Mouse (Mus musculus): ENCODE data around the gene Me3.

Gene Me3

DNA sequence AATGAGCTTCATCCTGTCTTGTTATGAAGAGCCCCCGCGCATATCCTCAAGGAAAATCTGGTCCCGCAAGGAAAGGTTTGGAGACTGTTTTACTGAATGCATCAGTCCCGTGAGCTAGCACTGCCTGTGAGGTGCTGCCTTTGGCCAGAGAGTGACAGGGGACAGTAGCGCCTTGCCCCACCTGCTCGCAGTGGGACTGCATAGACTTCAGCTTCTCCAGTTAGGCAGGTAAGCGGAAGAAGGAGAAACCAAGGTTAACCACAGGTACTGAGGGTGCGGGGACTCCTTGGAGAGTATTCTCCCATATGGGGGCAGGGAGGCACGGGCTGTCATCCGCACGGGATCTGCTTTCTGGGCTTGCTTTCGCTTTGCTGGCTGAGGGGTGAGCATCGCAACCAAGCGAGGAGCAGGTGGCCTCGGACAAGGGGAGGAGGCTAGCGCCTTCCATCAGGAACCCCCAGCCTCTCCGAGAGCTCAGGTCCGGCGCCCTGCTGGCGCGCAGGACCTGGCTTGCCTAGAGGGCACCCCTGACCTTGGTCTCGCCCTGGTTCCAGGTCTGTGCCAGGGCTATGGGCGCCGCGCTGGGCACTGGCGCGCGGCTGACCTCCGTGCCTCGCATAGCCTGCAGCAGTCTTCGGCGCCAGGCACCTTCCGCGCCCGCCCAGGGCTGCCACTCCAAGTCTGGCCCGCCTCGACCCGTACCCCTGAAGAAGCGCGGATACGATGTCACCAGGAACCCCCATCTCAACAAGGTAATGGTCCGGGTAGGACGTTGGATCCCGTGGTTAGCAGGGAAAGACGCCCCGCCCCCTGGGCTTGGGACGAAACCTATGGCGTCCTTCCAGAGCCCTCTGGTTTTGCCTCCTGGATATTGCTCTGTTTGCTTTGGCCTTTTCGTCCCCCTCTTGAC is at the start of gene Me3:
Me3 (plus strand) TSS at position 51 of the 910 bp plus-strand sequence.
- peak; percentile 79 for DNase-seq (ENCODE audit: low spot score)

DNA sequence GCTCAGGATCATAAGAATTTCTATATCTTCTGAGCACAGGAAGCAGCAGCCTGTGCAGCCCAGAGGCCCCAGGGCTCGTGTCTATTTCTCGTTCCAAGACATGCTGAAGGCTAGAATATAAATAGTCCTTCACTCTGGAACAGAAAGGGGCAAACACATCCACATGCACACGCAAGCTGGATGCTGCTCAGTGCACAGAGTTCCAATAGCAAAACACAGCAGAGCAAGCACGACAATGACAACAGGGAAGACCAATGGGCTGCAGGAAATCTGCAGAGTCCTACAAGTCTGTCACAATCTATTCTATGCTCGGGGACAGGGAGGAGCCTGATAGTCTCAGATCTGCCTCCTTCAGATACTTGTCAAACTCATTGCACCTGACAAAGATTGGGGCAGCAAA is 42.2 kb upstream of the Me3 start:
- no peak for DNase-seq (ENCODE audit: low spot score)

GRCm38 (mm10) chr7:89590542-89591251 is 41.5 kb upstream of the Me3 start:
- no peak for DNase-seq (ENCODE audit: low spot score)

- no peak for DNase-seq (ENCODE audit: low spot score)
Observed at GRCm38 (mm10) chr7:89595813-89596212, 36.4 kb upstream of the Me3 start.

- DNase-seq (ENCODE audit: low spot score): no peak
Observed at GRCm38 (mm10) chr7:89605589-89606536, 26.3 kb upstream of the Me3 start.

GRCm38 (mm10) chr7:89607329-89607728 is 24.9 kb upstream of the Me3 start:
- DNase-seq (ENCODE audit: low spot score): no peak

DNA sequence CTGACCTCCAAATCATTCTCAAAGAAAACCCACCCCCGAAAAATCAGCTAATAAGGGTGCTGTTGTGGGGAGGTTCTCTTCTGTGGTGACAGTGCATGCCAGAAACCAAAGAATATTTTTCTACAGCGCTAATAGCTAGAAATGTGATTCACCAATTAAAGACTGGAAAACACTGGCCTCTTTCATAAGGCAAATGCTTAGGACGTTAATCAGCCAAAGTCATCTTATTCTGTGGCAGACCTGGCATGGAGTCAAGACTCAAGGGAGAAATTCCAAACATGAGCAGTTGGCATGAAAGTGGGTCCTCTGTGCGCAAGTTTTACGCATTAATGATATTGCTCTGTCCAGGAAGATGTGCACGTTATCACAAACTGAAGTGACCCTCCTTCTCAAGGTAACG is 21.0 kb upstream of the Me3 start:
- no peak for DNase-seq (ENCODE audit: low spot score)

DNA sequence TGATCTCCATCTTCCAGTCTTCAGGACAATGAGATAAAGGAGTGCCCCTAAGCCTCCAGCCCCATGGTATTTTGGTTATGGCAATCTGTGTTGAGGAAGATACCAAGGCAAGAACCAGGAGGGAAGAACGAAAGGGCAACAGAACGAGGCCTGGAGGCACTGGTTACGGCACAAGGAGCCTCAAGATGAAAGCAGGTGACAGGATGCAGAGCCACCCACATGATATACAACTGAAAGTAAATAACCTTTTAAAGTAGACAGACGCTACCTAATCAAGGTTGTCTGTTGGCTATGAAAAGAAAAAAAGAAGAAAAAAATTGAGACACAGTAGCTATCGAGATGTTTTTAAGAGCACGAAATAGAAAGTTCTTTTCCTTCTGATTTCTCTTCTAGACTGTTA is 16.0 kb upstream of the Me3 start:
- no peak for DNase-seq (ENCODE audit: low spot score)

DNA sequence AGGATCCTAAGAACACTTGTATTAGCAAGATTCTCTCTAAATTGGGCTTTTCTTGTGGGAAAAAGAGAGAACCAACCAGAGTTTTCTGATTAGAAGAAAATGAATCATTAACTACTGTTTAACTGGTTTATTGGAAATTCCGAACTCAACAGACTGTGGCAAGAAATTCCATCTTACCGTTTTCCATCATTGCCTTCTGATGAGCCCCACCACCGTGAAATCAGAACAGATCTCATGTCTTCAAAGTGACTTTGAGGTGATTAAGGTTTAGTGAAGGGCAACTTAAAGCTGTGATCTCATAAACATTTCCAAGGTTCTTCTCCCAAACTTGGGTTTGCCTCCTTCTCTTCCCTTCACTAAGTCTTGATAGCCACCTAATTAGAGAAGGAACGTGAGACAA is 8.9 kb upstream of the Me3 start:
- DNase-seq (ENCODE audit: low spot score): no peak

- peak; percentile 47 for DNase-seq (ENCODE audit: low spot score)
Observed at GRCm38 (mm10) chr7:89627393-89627792, 4.8 kb upstream of the Me3 start.

GRCm38 (mm10) chr7:89628006-89628405 is 4.2 kb upstream of the Me3 start:
- DNase-seq (ENCODE audit: low spot score): peak; percentile 77

DNA sequence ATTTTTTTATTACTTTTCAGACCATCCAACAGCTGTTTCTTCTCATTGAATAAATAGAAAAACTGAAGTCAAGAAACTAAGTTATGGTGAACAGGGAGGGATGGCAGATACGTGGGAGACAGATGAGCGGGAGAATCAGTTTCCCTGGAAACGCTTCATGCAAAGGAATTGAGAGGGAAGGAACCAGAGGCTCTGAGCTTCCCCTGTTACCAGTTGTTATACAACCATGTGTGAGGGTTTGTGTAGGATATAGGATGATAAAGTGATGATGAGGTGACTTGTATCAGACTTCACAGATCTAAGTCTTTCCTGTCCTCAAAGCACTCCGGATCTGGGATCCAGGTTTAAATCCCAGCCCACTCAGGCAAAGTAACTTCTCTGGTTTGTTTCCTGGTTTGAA is 3.2 kb upstream of the Me3 start:
- DNase-seq (ENCODE audit: low spot score): peak; percentile 22

DNA sequence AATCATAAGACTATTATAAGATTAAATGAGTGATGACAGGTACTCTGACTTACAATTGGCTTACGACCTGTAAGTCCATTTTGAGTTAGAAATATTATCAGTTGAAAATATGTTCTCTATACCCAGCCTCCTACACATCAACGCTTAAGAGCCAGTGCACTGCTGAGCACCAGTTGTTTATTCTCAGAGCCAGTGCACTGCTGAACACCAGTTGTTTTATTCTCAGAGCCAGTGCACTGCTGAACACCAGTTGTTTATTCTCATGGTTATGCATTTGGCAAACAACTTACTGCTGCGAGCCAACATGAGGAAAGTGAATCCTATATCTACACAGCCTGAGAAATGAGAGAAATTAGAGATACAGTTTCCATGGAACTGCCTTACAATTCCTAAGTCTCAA is 2.3 kb upstream of the Me3 start:
- no peak for DNase-seq (ENCODE audit: low spot score)

GRCm38 (mm10) chr7:89630796-89631195 is 1.4 kb upstream of the Me3 start:
- no peak for DNase-seq (ENCODE audit: low spot score)

DNA sequence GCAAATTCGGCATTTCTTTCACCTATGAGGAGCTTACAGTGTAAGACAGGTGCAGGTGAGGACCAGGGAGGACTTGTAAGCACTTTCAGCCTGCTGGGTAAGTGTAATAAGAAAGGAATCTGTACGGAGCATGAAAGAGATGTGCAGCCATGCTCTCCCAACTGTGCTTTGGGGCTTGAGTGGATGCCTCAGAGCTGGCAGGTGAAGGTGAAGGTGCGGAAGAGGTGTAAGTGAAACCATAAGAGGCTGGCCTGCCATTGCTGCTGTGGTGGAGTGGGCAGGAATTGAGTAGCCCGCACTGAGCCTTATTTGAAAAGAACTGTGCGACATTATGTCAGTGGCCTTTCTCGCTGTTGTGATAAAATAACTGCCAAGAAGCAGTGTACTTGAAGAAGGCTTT is 8.3 kb downstream of the Me3 start:
- DNase-seq (ENCODE audit: low spot score): no peak

GRCm38 (mm10) chr7:89640944-89641661 is 8.9 kb downstream of the Me3 start:
- DNase-seq (ENCODE audit: low spot score): no peak

- no peak for DNase-seq (ENCODE audit: low spot score)
Observed at GRCm38 (mm10) chr7:89645015-89645414, 12.8 kb downstream of the Me3 start.

DNA sequence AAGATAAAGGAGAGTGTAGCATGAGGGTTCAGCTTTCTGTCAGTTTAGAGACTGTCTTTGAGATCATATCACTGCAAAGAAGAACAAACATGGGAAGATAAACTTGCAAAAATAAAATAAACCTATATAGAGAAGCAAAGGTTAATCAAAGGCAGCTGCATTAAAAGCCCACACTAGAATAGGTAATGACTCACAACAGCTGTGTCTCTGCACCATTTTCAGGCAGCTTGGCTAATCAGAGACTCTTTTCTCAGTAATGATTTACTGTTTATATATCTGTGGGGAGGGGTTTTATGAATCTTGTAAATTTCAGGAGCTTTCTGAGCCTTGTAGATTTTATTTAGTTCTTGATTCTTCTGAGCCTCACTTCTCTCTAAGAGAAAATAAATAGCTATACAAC is 15.7 kb downstream of the Me3 start:
- no peak for DNase-seq (ENCODE audit: low spot score)

GRCm38 (mm10) chr7:89657183-89657582 is 25.0 kb downstream of the Me3 start:
- no peak for DNase-seq (ENCODE audit: low spot score)

DNA sequence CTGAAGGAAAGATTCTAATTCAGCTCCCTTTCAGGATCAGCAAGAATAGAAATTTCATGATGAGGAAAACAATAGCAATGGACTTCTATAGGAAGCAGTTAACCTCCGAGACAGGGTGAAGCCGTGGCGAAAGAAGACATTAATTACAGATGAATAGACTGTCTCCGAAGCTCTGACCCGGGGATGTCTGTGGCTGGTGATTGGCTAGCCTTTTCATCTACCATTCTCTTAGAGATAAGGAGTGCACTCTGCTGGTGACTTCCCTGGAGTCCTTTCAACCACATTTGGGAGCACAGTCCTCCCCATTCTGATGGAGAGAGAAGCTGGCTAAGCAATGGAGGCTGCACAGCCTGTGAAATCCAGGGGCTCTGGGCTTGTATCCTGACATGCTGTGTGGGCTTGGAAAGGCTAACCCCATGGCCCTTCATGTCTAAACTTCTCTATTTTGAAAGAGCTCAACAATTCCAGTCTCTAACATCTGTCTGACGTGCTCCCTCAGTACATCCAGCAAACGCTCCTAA is 25.6 kb downstream of the Me3 start:
- DNase-seq (ENCODE audit: low spot score): peak; percentile 49

DNA sequence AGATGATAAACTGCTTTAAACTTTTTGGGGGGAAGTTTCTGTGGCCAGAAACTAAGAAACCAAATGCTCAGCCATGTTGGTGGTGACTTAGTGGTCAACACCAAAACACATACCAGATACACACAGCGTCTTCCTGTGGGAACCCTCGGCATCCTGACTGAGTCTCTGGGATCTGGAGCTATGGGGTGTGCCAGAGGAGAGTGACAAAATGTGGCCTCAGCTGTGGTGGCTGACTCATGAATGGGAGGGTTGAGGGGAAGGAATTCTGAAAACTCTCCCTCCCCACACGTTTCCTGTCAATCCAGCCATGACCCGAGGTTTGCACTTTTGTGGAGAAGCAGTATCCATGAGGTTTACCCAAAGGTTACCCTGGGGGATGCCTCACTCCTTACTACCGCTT is 32.0 kb downstream of the Me3 start:
- DNase-seq (ENCODE audit: low spot score): no peak

All from embryo, embryonic 10.5 days (tissue).